Mouse (Mus musculus) adrenal gland, adult (tissue): ENCODE results near the gene Ror1.

Experiments
- DNase-seq, 2 experiments: peaks; one replicate each; pipeline ENCODE4 v3.0.0; 2022 to 2023; ENCODE audit warnings: low spot score in 1 of 2; ENCODE audit not compliant: inconsistent age in 2 of 2

The Ror1 gene

GRCm38 (mm10) chr4:100208081-100208480, 112.5 kb downstream of the Ror1 start:
- no peak for DNase-seq

GRCm38 (mm10) chr4:100209106-100209505, 113.5 kb downstream of the Ror1 start:
- DNase-seq, result no peak

- no peak for DNase-seq
Measured at GRCm38 (mm10) chr4:100211331-100211730, 115.7 kb downstream of the Ror1 start.

GRCm38 (mm10) chr4:100214324-100215215, 119.0 kb downstream of the Ror1 start:
- peak; percentile 38 to 85 for DNase-seq

- DNase-seq, result peak in 1 of 2 experiments; percentile 55
Measured at GRCm38 (mm10) chr4:100216587-100216986, 121.0 kb downstream of the Ror1 start.

- peak in 1 of 2 experiments; percentile 33 for DNase-seq
Measured at GRCm38 (mm10) chr4:100219026-100219425, 123.4 kb downstream of the Ror1 start.

- DNase-seq, result peak in 1 of 2 experiments; percentile 48
Measured at GRCm38 (mm10) chr4:100219599-100219998, 124.0 kb downstream of the Ror1 start.

- DNase-seq, result no peak
Measured at GRCm38 (mm10) chr4:100221978-100222737, 126.6 kb downstream of the Ror1 start.

GRCm38 (mm10) chr4:100223532-100223931, 127.9 kb downstream of the Ror1 start:
- DNase-seq, result no peak

GRCm38 (mm10) chr4:100223965-100224364, 128.4 kb downstream of the Ror1 start:
- DNase-seq, result peak in 1 of 2 experiments; percentile 38

- DNase-seq, result peak; percentile 28 to 76
Measured at GRCm38 (mm10) chr4:100226619-100227018, 131.0 kb downstream of the Ror1 start.

GRCm38 (mm10) chr4:100228106-100228505, 132.5 kb downstream of the Ror1 start:
- peak; percentile 50 to 86 for DNase-seq

- no peak for DNase-seq
Measured at GRCm38 (mm10) chr4:100230245-100230644, 134.7 kb downstream of the Ror1 start.

- DNase-seq, result no peak
Measured at GRCm38 (mm10) chr4:100230963-100231362, 135.4 kb downstream of the Ror1 start.

- peak; percentile 49 to 76 for DNase-seq
Measured at GRCm38 (mm10) chr4:100231906-100232305, 136.3 kb downstream of the Ror1 start.

- no peak for DNase-seq
Measured at GRCm38 (mm10) chr4:100232541-100232940, 136.9 kb downstream of the Ror1 start.

- no peak for DNase-seq
Measured at GRCm38 (mm10) chr4:100233770-100234169, 138.2 kb downstream of the Ror1 start.

- peak in 1 of 2 experiments; percentile 52 for DNase-seq
Measured at GRCm38 (mm10) chr4:100236339-100236738, 140.7 kb downstream of the Ror1 start.

- peak in 1 of 2 experiments; percentile 39 for DNase-seq
Measured at GRCm38 (mm10) chr4:100242061-100242756, 146.6 kb downstream of the Ror1 start.

- DNase-seq, result no peak
Measured at GRCm38 (mm10) chr4:100244250-100244649, 148.7 kb downstream of the Ror1 start.

GRCm38 (mm10) chr4:100244701-100245100, 149.1 kb downstream of the Ror1 start:
- DNase-seq, result no peak
